Mouse (Mus musculus) kidney, postnatal 0 days (tissue): Measurements from ENCODE around the gene Eml1. TPM values are rescaled to one million over a fixed set of nuclear protein-coding genes. Genes with fewer than 3 reads are reported as not detected.

Source experiments
- ATAC-seq: fragments of 200-750 bp; cut with Nextera tagmentation; replicated peaks from 2 replicates; pipeline ENCODE4 v1.8.0; 2017; ENCODE audit warnings: low read depth, moderate number of reproducible peaks, moderate TSS enrichment, moderate library complexity; ENCODE audit not compliant: low FRiP score
- DNase-seq: peaks from one replicate; pipeline ENCODE4 v3.0.0-alpha.2; 2016; ENCODE audit warnings: low spot score
- H3K27ac ChIP-seq: fragments of 300-500 bp; sonication (generic); 2 replicates; pipeline ENCODE4 v1.5.1; 2014; ENCODE audit warnings: mild to moderate bottlenecking
- H3K27me3 ChIP-seq: fragments of 300-500 bp; sonication (generic); 2 replicates; pipeline ENCODE4 v1.6.1; 2014; ENCODE audit warnings: low read length, mixed read lengths; ENCODE audit not compliant: insufficient read depth
- H3K36me3 ChIP-seq: fragments of 300-500 bp; sonication (generic); 2 replicates; pipeline ENCODE4 v1.6.1; 2014; ENCODE audit warnings: low read length, mixed read lengths; ENCODE audit not compliant: insufficient read depth
- H3K4me1 ChIP-seq: fragments of 300-500 bp; sonication (generic); replicated peaks from 2 replicates; pipeline ENCODE4 v1.6.1; 2014; ENCODE audit warnings: antibody characterized with exemption, low read length, mixed read lengths; ENCODE audit not compliant: insufficient read depth
- H3K4me2 ChIP-seq: fragments of 300-500 bp; sonication (generic); 2 replicates; pipeline ENCODE4 v1.6.1; 2014; ENCODE audit warnings: mild to moderate bottlenecking, low read length, moderate library complexity, mixed read lengths
- H3K4me3 ChIP-seq: fragments of 300-500 bp; sonication (generic); replicated peaks from 2 replicates; pipeline ENCODE4 v1.5.1; 2014; ENCODE audit warnings: low read depth, low read length
- H3K9ac ChIP-seq: fragments of 300-500 bp; sonication (generic); 2 replicates; pipeline ENCODE4 v1.6.1; 2014; ENCODE audit warnings: low read depth, low read length
- H3K9me3 ChIP-seq: fragments of 300-500 bp; sonication (generic); replicated peaks from 2 replicates; pipeline ENCODE4 v1.6.1; 2016; ENCODE audit warnings: low read length, inconsistent platforms, mixed read lengths
- CTCF ChIP-seq: IDR thresholded peaks from 2 replicates; pipeline ENCODE4 v1.5.1; 2016; ENCODE audit warnings: antibody characterized with exemption, low read depth, mild to moderate bottlenecking, moderate library complexity
- WGBS: fragments of 180-500 bp; shearing (Covaris S2); extraction: QIAGEN DNeasy Blood & Tissue Kit; methylation state at CpG from one replicate; pipeline ENCODE4 v1.1.7; 2014; 5-methylcytosine and 5-hydroxymethylcytosine counted together
- polyA plus RNA-seq: library from polyadenylated mRNA; unstranded; fragments of >200 nt; fragmentation: Nextera tagmentation; extraction: Ambion mirVana; gene quantifications from 2 replicates; pipeline ENCODE4 v1.2.1, GENCODE M21; 2015

The Eml1 gene
- 39.0 and 42.0 TPM in 2 replicates for polyA plus RNA-seq

DNA sequence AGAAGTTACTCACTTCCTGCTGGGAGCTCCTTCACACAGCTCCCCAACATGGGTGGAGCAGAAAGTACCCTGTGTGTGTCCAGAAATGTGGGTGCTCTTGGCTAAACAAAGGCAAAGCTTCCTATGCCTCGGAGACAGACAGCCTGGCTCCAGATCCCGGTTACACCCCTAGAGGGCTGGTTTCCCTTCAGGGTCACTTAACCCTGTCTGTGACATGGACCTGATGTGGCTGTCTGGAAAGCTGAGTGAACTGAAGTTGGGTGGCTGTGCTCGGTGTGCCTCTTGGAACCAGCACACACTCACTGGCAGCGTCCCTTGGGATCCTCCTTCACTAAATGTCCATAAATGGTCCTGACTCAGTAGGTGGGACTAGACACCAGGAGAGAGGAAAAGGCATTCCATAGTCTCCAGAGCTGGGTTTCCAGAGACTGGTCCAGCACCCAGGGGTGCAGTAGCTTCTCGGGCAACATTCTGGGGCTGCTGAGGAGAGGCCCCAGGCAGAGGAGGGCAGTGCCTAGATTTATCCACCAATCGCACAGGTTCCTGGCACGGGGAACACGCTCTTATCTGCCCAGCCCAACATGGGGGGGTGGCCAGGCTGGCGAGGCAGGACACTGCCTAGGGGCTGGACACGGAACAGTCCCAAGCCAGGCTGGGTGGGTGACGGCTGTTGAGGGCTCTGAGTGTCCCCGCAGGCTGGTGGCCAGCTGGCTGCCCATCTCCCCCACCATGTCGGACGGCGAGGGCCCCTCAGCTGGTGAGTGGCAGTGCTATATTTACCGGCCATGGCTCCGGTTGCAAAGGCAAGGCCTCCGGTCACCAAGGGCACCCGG is at the start of gene Eml1:
TSS of gene Eml1 (plus strand) at position 362 of the 833 bp plus-strand sequence.
- H3K4me3 ChIP-seq: 0 out of 2 replicates have a peak within 1 kb of the TSS, but pooled peaks have one; percentile 2
- H3K4me2 ChIP-seq: peak within 1 kb of the TSS; percentile 37
- 37% methylated on average over 19 of the region's 19 CpGs for WGBS
- H3K4me1 ChIP-seq: peaks cover 33% of the 10 kb centered on the region
- H3K36me3 ChIP-seq: no peaks in the 10 kb centered on the region
- no peak for DNase-seq
- peak within 1 kb of the TSS; percentile 79 for H3K27ac ChIP-seq
- peak; percentile 61 for ATAC-seq
- no peaks in the 10 kb centered on the region for H3K27me3 ChIP-seq
- H3K9me3 ChIP-seq: no peaks in the 10 kb centered on the region
- peak within 1 kb of the TSS; percentile 42; the same call in 1 of the 2 replicates for H3K9ac ChIP-seq
- peak; percentile 34; the same call in 1 of the 2 replicates for TF ChIP-seq CTCF

DNA sequence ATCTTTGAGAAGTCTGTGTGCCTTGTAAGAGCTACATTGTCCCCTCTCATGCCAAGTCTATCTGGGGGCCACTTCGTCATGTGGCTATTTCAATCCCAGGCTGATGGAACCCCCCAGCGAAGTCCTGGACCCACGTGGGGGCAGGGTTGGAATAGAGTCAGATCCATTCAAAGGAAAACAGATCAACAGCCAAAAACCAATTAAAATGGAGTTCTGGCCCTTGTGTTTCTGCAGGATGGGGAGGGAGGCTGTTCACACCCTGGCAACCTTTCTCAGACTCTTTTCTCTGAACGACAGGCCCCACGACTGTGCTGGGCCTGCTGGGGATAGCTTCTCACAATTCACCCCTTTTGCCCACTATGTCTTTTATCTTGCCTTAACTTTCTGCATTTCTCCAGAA is 44.4 kb upstream of the Eml1 start:
- Histone ChIP-seq H3K9ac (no peak overlapping the region), H3K4me2 (no peak overlapping the region), H3K27me3 (peaks cover 24% of the 10 kb centered on the region), H3K36me3 (no peaks in the 10 kb centered on the region), H3K4me3 (no peak overlapping the region), H3K9me3 (no peaks in the 10 kb centered on the region), H3K4me1 (peaks cover 7% of the 10 kb centered on the region; the same call in 1 of the 2 replicates), H3K27ac (no peak overlapping the region)
- no peak for DNase-seq
- whole genome bisulfite sequencing: 51% methylated on average over 5 of the region's 5 CpGs
- no peak for ATAC-seq
- no peak for TF ChIP-seq CTCF

DNA sequence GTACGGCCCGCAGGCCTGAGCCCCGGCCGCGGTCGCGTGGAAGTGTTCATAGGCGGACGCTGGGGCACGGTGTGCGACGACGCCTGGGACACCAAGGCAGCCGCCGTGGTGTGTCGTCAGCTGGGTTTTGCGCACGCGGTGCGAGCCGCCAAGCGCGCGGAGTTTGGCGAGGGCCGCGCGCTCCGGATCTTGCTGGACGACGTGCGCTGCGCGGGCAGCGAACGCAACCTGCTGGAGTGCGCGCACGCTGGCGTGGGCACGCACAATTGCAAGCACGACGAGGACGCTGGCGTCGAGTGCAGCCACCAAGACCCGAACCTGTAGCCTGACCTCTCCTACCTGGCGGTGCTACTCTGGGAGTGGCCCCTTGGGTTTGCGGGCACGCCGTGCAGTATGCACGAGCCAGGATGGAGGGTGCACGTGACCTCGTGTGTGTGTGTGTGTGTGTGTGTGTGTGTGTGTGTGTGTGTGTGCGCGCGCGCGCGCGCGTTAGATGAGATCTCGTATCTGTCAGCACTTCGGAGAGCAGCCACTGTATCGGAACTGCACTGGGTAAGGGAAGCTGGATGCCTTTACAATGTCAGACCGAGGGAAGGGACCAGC is 42.8 kb upstream of the Eml1 start:
- Histone ChIP-seq H3K9me3 (no peaks in the 10 kb centered on the region), H3K4me3 (peak overlapping the region; percentile 30), H3K27ac (no peak overlapping the region), H3K4me1 (peaks cover 7% of the 10 kb centered on the region; the same call in 1 of the 2 replicates), H3K9ac (peak overlapping the region; percentile 40; the same call in 1 of the 2 replicates), H3K36me3 (no peaks in the 10 kb centered on the region), H3K27me3 (peaks cover 24% of the 10 kb centered on the region), H3K4me2 (peak overlapping the region; percentile 59)
- peak; percentile 61 for DNase-seq
- under 1% methylated on average over 59 of the region's 66 CpGs for WGBS
- 0 out of 2 replicates have a peak, but pooled peaks have one; percentile 37 for ATAC-seq
- TF ChIP-seq CTCF: no peak

DNA sequence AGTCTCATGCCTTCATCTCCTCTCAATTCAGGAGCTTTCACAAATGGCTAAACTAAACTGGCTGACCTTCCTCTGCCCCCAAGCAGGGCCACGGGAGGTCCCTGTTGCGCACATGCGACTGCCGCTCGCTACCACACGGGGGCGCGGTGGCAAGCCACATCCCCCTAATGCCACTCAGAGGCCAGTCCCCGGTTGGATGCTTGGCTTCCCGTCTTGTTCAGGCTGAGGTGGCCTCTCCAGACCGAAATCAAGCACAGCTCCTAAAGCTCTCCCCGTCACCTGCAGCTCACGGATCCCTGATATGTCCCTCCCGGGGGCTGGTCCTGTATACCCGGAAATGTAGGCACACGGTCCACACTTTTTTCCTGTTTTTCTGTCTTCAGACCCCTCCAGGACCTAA is 37.7 kb upstream of the Eml1 start:
- Histone ChIP-seq H3K9me3 (no peaks in the 10 kb centered on the region), H3K9ac (no peak overlapping the region), H3K4me3 (peak overlapping the region; percentile 63), H3K4me2 (peak overlapping the region; percentile 100), H3K36me3 (no peaks in the 10 kb centered on the region), H3K27ac (peak overlapping the region; percentile 43; the same call in 1 of the 2 replicates), H3K27me3 (peaks cover 13% of the 10 kb centered on the region), H3K4me1 (0 out of 2 replicates have a peak, but pooled peaks cover 9% of the 10 kb centered on the region)
- peak; percentile 94 for DNase-seq
- ATAC-seq: peak; percentile 52; the same call in 1 of the 2 replicates
- WGBS: under 1% methylated on average over 16 of the region's 16 CpGs
- peak; percentile 97 for TF ChIP-seq CTCF

DNA sequence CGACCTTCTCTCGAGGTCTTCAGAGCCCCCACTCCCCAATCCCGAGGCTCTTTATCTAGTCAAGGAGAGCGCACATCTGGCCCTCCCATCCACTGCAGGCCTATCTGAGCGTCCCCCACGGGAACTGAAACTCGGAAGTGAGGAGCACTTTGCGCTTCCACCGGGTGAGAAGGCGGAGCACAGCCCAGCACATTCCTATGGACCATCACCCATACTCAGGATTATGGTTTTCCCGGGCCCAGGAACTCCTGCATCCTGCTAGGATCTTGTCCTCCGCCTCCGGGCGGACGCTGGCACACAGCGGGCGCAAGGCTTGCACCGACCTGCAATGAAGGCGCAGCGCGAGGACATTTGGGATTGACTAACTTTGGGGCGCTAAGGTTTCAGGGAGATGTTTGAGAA is 37.3 kb upstream of the Eml1 start:
- peak overlapping the region; percentile 100 for H3K4me2 ChIP-seq
- under 1% methylated on average over 22 of the region's 22 CpGs for WGBS
- ATAC-seq (peak; percentile 5; the same call in 1 of the 2 replicates), DNase-seq (peak; percentile 50)
- no peaks in the 10 kb centered on the region for H3K9me3 ChIP-seq
- H3K9ac ChIP-seq: no peak overlapping the region
- peak overlapping the region; percentile 43; the same call in 1 of the 2 replicates for H3K27ac ChIP-seq
- no peaks in the 10 kb centered on the region for H3K36me3 ChIP-seq
- H3K4me1 ChIP-seq: 0 out of 2 replicates have a peak, but pooled peaks cover 8% of the 10 kb centered on the region
- H3K27me3 ChIP-seq: peaks cover 10% of the 10 kb centered on the region
- no peak for TF ChIP-seq CTCF
- peak overlapping the region; percentile 63 for H3K4me3 ChIP-seq

DNA sequence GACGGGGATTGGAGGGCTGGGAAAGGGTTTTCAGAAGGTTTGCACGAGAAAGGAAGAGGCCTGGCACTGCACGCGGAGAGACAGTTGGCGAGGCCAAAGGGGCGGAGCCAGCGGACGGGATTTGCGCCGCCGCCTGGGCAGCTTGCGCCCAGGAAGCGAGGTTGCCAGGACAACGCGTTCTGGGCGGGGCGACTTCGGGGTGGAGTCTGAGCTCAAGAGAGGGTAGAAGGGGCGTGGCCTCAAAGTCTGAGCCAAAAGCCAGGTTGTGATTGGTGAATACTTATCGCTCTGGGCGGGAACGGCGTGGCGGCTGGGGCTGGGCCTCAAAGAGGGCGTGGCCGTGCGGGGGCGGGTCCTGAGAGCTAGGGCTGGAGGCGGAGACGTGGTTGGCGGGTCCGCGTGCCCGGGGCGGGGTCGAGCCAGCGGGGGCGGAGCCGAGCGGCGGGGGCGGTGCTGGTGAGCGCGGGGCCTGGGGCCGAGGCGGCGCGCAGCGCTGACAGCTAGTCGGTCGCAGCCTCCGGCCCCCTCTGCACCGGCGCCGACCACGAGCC is 36.8 kb upstream of the Eml1 start, which contains the start of gene Cyp46a1:
TSS of gene Cyp46a1 (plus strand) at position 487 of the 551 bp plus-strand sequence.
- Histone ChIP-seq H3K4me1 (0 out of 2 replicates have a peak, but pooled peaks cover 8% of the 10 kb centered on the region), H3K27ac (peak within 1 kb of the TSS; percentile 43; the same call in 1 of the 2 replicates), H3K4me2 (peak within 1 kb of the TSS; percentile 100), H3K9ac (peak within 1 kb of the TSS; percentile 65; the same call in 1 of the 2 replicates), H3K27me3 (0 out of 2 replicates have a peak, but pooled peaks cover 6% of the 10 kb centered on the region), H3K4me3 (peak within 1 kb of the TSS; percentile 63), H3K36me3 (no peaks in the 10 kb centered on the region), H3K9me3 (no peaks in the 10 kb centered on the region)
- DNase-seq: peak; percentile 100
- peak; percentile 48 for TF ChIP-seq CTCF
- under 1% methylated on average over 51 of the region's 56 CpGs for WGBS
- peak; percentile 92 for ATAC-seq
